Mouse (Mus musculus): ENCODE measurements around the gene Dph3. TPM values are rescaled to one million over a fixed set of nuclear protein-coding genes. Genes with fewer than 3 reads are reported as not detected.
"Not testable (repeated sequence)": the region's sequence is repeated elsewhere in the genome, so short reads cannot be mapped to it uniquely, and the experiment has no call there.

Gene Dph3
- polyA plus RNA-seq (2015; fragmentation: Nextera tagmentation; extraction: Ambion mirVana), result 86.9 and 88.2 TPM in 2 replicates

DNA sequence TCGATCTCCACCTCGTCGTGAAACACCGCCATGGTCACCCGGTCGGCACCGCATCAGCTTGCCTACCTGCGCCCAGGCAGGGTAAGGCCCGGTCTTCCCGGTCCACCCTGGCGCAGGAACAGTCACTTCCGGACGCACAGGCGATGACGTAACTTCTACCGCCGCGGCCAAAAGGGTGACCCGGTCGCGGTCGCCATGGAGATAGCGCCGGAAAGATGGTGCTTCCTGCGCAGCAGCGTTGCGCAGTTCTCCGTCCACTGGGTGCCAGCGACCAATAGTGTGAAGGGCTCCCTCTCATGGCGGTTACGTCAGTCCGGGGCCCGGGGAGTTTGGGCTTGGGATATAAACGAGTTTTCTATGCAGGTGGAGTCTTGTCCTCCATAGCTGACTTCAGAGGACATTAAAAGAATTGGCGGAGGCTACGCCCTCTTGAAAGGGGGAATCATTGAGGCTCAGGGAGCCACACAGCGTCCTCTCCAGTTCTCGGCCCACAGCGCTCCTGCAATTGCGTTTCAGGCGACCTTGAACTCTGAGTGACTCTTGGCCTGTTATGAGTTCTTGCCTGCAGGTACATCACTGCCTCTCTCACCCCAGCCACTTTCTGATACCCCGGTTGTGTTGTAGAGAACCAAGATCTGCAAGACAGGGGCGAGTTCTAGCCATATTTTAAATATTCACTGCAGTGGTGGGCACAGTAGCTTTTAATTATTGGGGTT is at the start of gene Dph3:
TSS of gene Dph3 (minus strand) at position 244 of the 716 bp plus-strand sequence.
- WGBS, result under 1% methylated on average over 43 of the region's 43 CpGs
- Histone ChIP-seq H3K27ac (peak within 1 kb of the TSS; percentile 76), H3K9ac (peak within 1 kb of the TSS; percentile 71)

DNA sequence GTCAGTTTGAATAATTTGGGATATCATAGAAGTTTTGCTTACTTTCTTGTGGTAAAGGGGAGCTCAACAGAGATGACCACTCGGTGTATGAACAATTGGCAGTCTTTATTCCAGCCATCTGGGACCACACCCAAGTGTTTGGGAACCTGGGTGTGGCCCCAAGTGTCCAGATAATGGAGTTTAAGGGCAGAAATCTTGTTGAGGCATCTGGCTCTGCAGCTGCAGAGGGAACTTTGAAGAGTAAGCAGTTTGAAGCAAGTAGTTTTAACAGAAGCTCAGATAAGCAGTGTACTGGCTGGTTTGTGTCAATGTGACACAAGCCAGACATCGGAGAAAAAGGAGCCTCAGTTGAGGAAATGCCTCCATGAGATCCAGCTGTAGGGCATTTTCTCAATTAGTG is 48.8 kb upstream of the Dph3 start:
- no peaks in the 10 kb centered on the region for H3K27me3 ChIP-seq
- H3K9ac ChIP-seq, result no peak overlapping the region
- no peak for ATAC-seq (ENCODE audit: low FRiP score, low read depth)
- no peak overlapping the region for H3K4me2 ChIP-seq (replicated peaks)
- WGBS, result 42% methylated on average over 2 of the region's 2 CpGs
- no peaks in the 10 kb centered on the region for H3K9me3 ChIP-seq
- H3K4me1 ChIP-seq, result no peaks in the 10 kb centered on the region
- H3K36me3 ChIP-seq, result no peaks in the 10 kb centered on the region
- no peak overlapping the region for H3K4me3 ChIP-seq
- no peak overlapping the region for H3K27ac ChIP-seq

More for the DNA sequence above, at the start of gene Dph3:
- Histone ChIP-seq H3K4me1 (peaks cover 17% of the 10 kb centered on the region), H3K4me2 (replicated peaks) (peak within 1 kb of the TSS; percentile 73), H3K27me3 (no peaks in the 10 kb centered on the region), H3K4me3 (peak within 1 kb of the TSS; percentile 66), H3K36me3 (peaks cover 25% of the 10 kb centered on the region), H3K9me3 (no peaks in the 10 kb centered on the region)
- ATAC-seq (ENCODE audit: low FRiP score, low read depth), result peak; percentile 96

- Histone ChIP-seq H3K27me3 (no peaks in the 10 kb centered on the region), H3K4me1 (no peaks in the 10 kb centered on the region), H3K9me3 (no peaks in the 10 kb centered on the region), H3K9ac (no peak overlapping the region), H3K4me2 (replicated peaks) (no peak overlapping the region), H3K4me3 (no peak overlapping the region), H3K27ac (no peak overlapping the region), H3K36me3 (no peaks in the 10 kb centered on the region)
- no peak for ATAC-seq (ENCODE audit: low FRiP score, low read depth)
- WGBS, result 79% methylated on average over 4 of the region's 4 CpGs
Observed at GRCm38 (mm10) chr14:32131836-32132235, 46.3 kb upstream of the Dph3 start.

- Histone ChIP-seq H3K36me3 (no peaks in the 10 kb centered on the region), H3K9me3 (no peaks in the 10 kb centered on the region), H3K4me3 (no peak overlapping the region), H3K27ac (no peak overlapping the region), H3K27me3 (no peaks in the 10 kb centered on the region), H3K4me2 (replicated peaks) (no peak overlapping the region), H3K9ac (no peak overlapping the region), H3K4me1 (no peaks in the 10 kb centered on the region)
- no peak for ATAC-seq (ENCODE audit: low FRiP score, low read depth)
- 86% methylated on average over 5 of the region's 5 CpGs for WGBS
Observed at GRCm38 (mm10) chr14:32128409-32128808, 42.9 kb upstream of the Dph3 start.

DNA sequence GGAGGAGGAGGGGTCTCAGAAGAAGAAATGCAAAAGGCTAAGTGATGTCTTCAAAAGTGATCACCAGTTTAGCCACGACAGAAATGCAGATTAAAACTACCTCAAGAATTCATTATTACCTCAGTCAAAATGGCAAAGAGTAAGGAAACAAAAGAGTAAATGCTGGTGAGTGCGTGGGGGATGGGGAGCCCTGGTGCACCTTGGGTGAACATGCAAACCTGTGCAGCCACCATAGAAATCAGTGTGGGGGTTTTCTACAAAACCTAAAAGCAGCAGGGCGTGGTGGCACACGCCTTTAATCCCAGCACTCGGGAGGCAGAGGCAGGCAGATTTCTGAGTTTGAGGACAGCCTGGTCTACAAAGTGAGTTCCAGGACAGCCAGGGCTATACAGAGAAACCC is 39.7 kb upstream of the Dph3 start:
- not testable (repeated sequence) for H3K36me3 ChIP-seq; H3K27ac ChIP-seq; H3K9ac ChIP-seq; H3K27me3 ChIP-seq; ATAC-seq (ENCODE audit: low FRiP score, low read depth); H3K4me2 ChIP-seq (replicated peaks); H3K4me3 ChIP-seq; H3K9me3 ChIP-seq; H3K4me1 ChIP-seq
- 85% methylated on average over 5 of the region's 5 CpGs for WGBS

DNA sequence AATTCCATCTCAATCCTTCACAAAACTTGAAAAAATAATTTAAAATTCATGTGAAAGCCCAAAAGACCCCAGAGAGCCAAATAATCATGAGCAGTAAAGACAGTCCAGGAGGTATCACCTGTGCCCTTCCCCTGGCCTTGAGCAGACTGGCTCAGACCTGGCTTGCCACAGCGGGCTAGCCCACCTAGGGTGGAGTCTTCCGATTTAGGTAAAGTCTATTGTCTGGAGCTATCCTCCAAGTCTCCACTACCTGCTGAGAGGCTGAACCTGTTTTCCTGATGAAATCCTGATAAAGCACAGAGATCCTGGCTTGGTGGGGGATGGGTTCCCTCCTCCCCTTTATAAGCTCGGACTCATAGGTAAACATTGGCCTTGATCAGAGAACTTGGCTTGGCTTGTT is 38.7 kb upstream of the Dph3 start:
- Histone ChIP-seq H3K4me3 (no peak overlapping the region), H3K4me2 (replicated peaks) (no peak overlapping the region), H3K9me3 (no peaks in the 10 kb centered on the region), H3K9ac (no peak overlapping the region), H3K27me3 (no peaks in the 10 kb centered on the region), H3K27ac (no peak overlapping the region), H3K4me1 (peaks cover 8% of the 10 kb centered on the region), H3K36me3 (no peaks in the 10 kb centered on the region)
- 83% methylated on average over 3 of the region's 3 CpGs for WGBS
- no peak for ATAC-seq (ENCODE audit: low FRiP score, low read depth)

GRCm38 (mm10) chr14:32121920-32122315 is 36.4 kb upstream of the Dph3 start:
- Histone ChIP-seq H3K27me3 (no peaks in the 10 kb centered on the region), H3K4me3 (no peak overlapping the region), H3K9me3 (no peaks in the 10 kb centered on the region), H3K36me3 (no peaks in the 10 kb centered on the region), H3K27ac (no peak overlapping the region), H3K9ac (no peak overlapping the region), H3K4me1 (peaks cover 8% of the 10 kb centered on the region), H3K4me2 (replicated peaks) (no peak overlapping the region)
- WGBS, result 47% methylated on average over 2 of the region's 2 CpGs
- no peak for ATAC-seq (ENCODE audit: low FRiP score, low read depth)

- no peak for ATAC-seq (ENCODE audit: low FRiP score, low read depth)
- H3K9me3 ChIP-seq, result no peaks in the 10 kb centered on the region
- H3K4me1 ChIP-seq, result peaks cover 8% of the 10 kb centered on the region
- no peak overlapping the region for H3K4me2 ChIP-seq (replicated peaks)
- no peaks in the 10 kb centered on the region for H3K27me3 ChIP-seq
- no peak overlapping the region for H3K27ac ChIP-seq
- H3K4me3 ChIP-seq, result no peak overlapping the region
- no peak overlapping the region for H3K9ac ChIP-seq
- WGBS, result 33% methylated on average over 11 of the region's 11 CpGs
- H3K36me3 ChIP-seq, result no peaks in the 10 kb centered on the region
Observed at GRCm38 (mm10) chr14:32120940-32121919, 35.7 kb upstream of the Dph3 start.

DNA sequence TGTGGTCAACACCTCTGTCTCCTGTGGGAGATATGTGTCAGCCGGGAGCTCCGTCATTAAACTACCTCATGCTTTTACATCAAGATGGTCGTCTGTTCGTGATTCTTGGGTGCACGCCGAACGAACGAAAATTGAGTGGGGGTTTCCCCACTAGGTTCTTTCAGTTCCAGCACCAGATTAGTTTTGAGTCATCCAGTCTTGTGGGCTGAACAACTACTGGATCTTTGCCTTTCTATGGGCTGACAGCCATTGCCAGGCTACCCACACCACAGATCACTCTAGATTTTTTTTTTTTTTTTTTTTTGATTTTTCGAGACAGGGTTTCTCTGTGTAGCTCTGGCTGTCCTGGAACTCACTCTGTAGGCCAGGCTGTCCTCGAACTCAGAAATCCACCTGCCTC is 26.6 kb upstream of the Dph3 start:
- not testable (repeated sequence) for H3K4me1 ChIP-seq; ATAC-seq (ENCODE audit: low FRiP score, low read depth); H3K36me3 ChIP-seq; H3K9ac ChIP-seq; H3K27ac ChIP-seq; H3K4me2 ChIP-seq (replicated peaks); H3K9me3 ChIP-seq; H3K27me3 ChIP-seq; H3K4me3 ChIP-seq
- WGBS, result 91% methylated on average over 10 of the region's 10 CpGs

- no peaks in the 10 kb centered on the region for H3K27me3 ChIP-seq
- H3K9me3 ChIP-seq, result no peaks in the 10 kb centered on the region
- WGBS, result 97% methylated on average over 4 of the region's 4 CpGs
- H3K36me3 ChIP-seq, result peaks cover 15% of the 10 kb centered on the region
- H3K4me2 ChIP-seq (replicated peaks), result no peak overlapping the region
- no peak overlapping the region for H3K4me3 ChIP-seq
- no peaks in the 10 kb centered on the region for H3K4me1 ChIP-seq
- no peak for ATAC-seq (ENCODE audit: low FRiP score, low read depth)
- no peak overlapping the region for H3K27ac ChIP-seq
- no peak overlapping the region for H3K9ac ChIP-seq
Observed at GRCm38 (mm10) chr14:32106911-32107310, 21.4 kb upstream of the Dph3 start.

GRCm38 (mm10) chr14:32105663-32106062 is 20.1 kb upstream of the Dph3 start:
- WGBS, result 64% methylated on average over 7 of the region's 7 CpGs
- H3K27ac ChIP-seq, result no peak overlapping the region
- no peak overlapping the region for H3K4me3 ChIP-seq
- H3K4me1 ChIP-seq, result no peaks in the 10 kb centered on the region
- no peak for ATAC-seq (ENCODE audit: low FRiP score, low read depth)
- no peak overlapping the region for H3K9ac ChIP-seq
- no peaks in the 10 kb centered on the region for H3K9me3 ChIP-seq
- H3K36me3 ChIP-seq, result peaks cover 19% of the 10 kb centered on the region
- no peaks in the 10 kb centered on the region for H3K27me3 ChIP-seq
- H3K4me2 ChIP-seq (replicated peaks), result no peak overlapping the region

GRCm38 (mm10) chr14:32103556-32103955 is 18.0 kb upstream of the Dph3 start:
- H3K9me3 ChIP-seq, result no peaks in the 10 kb centered on the region
- H3K9ac ChIP-seq, result no peak overlapping the region
- no peak overlapping the region for H3K4me3 ChIP-seq
- H3K4me1 ChIP-seq, result no peaks in the 10 kb centered on the region
- no peaks in the 10 kb centered on the region for H3K27me3 ChIP-seq
- WGBS, result 81% methylated on average over 4 of the region's 4 CpGs
- peaks cover 40% of the 10 kb centered on the region for H3K36me3 ChIP-seq
- ATAC-seq (ENCODE audit: low FRiP score, low read depth), result no peak
- H3K4me2 ChIP-seq (replicated peaks), result no peak overlapping the region
- no peak overlapping the region for H3K27ac ChIP-seq
